Mouse (Mus musculus): ENCODE data around the gene Sgcd.

Gene Sgcd

DNA sequence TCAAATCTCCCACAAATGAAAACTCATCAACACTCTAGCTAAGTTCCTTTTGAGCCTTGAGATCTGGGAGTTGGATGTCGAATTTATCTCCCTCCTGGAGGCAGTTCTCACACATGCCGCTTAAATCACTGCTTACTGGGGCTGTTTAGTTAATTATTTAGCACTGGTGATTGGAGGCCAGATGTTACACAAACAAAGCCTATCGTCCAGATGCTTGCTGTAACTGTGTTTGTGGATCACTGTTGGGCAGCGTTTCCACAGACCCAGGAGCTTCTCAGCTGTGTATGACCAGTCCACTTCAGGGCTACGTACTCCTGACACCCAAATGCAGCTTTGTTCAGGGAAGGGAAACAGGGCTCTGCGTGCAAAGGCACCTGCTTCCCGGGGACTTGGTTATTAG lies 858.8 kb downstream of the Sgcd start:
- DNase-seq, result no peak

DNA sequence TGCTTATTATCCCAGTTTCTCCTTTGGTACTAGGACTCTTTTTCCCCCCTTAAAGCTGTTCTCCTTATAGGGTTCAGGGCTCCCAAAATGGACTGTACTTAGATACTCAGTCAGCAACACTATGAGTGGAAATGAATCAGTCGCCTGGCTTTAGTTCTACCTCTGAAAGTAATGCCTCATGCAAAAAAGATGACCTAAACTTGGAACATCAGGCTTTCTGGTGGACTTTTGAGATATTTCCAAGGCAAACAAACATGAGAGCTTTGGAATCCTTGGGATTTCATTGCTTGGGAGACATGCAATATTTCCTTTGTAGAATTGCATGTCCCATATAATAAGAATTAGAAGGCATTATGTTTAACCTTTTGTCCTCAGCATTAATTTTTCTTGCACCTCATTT lies 859.6 kb downstream of the Sgcd start:
- DNase-seq, result no peak

DNA sequence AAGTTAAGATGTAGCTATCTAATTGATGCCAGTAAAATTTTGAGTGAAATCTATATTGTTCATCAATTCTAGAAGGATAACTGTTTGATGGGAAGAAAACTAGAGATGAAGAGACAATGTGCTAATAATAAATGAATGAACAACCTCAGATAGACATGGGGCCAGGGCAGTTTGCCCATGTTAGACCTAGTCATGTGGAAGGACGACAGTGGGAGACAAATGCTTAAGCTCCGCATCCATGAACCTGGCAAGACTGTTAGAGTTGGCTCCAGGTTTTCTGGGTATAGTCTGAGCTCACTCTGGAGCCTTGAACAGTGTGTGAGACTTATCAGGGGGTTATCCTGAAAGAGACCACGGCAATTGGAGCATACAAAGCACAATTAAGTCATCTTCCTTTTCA lies 860.4 kb downstream of the Sgcd start:
- DNase-seq, result peak; percentile 89 to 90

DNA sequence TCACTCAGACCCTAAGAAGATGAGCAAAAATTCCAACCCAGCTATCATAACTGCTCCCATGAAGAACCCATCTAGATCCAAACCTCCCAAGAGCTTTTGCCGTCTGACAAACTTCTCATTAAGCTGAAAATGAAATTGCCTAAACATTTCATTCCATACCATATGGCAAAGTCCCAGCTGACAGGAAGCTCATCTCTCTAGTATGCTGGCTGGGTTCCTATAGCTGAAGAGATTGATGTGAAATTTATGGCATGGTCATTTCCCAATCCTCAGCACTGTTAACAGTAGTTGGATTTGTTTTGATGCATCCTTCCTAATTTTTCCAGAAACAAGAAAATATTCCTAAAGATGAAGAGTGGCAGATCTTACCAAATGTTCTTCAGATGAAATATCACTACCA lies 867.9 kb downstream of the Sgcd start:
- DNase-seq, result no peak

DNA sequence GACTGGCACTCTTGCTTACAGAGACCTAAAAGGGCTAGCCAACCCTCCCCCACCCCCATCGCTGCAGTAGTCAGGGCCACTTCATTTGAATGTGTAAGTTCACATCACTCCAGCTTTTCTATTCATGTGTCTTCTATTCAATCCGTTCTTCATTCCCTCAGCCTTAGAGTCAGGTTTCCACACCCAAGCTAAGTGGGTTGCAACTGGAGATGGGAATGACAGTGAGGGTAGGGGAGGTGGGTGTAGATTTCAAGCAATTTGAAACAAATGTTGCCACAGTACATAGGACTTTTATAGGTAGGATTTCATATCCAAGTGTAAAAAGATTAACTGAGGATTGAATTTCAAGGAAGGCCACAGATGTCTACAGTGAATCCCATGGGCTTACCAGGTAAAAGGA lies 870.9 kb downstream of the Sgcd start:
- no peak for DNase-seq

DNA sequence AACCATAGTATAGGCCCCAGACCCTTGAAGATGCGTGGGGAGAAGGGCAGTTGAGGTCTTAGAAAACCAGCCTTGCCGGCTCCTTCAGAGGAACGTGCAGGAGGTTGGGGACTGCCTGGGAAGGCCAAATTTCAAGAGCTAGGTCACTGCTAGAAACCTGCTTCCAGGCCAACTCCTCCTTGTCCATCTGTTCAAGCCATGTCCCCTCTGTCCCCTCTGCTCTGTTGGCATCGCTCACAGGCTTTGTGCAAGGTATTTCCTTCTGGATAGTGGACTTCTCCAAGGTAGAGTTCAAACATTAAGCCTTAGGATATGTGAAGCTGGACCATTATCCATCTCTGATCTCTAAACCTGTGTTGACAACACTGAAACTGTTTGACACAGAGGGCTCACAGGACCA lies 874.4 kb downstream of the Sgcd start:
- peak; percentile 61 to 71 for DNase-seq

DNA sequence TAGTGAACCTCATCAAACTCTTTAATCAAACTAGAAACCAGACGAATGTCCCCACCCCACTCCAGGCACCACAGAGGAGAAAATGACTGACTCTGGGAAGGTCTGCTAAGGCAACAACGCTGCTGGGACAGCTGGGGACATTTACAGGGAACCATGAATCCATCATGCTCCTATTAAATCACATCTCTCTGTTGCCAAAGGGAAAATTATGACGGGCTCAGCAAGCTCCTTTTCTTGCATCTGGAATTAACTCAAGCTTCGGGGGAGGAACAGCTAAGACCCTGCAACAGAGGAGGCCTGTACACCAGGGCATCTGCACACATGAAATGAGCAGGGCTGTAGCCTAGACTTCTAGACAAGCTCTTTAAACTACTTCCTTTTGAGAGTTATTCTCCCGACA lies 875.7 kb downstream of the Sgcd start:
- no peak for DNase-seq

DNA sequence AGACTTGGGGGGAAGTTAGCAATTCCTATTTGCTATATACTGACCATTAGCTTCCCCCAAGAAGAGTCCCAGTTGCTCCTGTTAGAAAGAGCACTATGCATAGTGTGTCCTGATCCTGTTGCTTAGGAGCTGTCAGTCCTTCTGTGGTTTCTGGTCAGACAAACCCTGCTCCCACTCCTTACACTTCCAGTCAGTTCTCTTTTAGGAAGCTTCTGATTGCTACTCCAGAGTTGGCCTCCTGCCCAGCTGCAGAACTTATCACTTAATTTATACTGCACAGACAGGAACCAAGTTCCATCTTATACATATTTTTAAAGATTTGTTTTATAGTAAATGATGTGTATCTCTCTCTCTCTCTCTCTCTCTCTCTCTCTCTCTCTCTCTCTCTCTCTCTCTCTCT lies 878.5 kb downstream of the Sgcd start:
- DNase-seq, result no peak

DNA sequence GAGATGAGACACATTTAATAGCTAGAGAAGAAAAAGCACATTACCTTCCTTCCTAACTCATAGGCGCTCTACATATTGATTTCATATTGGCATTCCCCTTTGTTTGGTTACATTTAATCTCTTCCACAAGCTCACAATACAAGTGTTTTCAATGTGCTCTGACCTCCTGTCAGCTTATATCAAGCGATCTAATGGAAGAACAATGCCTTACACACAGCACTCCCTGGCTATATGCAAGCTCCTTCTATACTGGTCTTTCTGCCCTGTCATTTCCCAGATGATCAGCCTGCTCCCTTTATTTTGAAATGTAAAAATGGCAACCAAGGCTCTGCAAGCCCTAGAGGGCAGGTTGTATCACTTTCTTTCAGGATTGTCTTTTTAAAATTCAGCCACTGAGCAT lies 881.1 kb downstream of the Sgcd start:
- no peak for DNase-seq

DNA sequence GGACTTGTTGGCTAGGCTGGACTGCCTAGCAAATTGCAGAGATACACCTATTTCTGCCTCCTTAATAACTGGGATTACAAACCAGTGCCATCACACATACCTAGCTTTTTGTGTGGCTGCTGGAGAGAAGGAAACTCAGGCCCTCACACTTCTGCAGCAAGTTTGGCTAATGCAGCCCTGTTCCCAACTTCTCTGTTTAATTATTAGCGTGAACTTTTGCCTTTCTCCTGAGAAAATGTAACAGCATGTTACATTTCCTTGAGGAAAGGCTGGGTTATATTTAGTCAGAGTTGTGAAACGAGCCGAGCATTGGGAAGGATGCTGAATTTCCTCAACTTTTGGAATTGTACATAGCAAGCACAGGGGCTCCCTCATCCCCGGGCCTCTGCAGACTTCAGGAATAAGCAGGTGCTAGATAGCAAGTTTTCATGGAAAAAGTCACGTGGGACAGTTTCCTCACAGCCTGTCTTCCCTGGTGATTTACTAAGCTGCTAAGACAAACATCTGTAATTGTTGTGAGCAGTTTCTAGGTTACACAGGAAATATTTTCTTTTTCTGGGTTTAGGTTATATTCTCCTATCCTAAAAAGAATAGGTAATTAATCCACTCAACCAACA lies 895.4 kb downstream of the Sgcd start:
- DNase-seq, result no peak

DNA sequence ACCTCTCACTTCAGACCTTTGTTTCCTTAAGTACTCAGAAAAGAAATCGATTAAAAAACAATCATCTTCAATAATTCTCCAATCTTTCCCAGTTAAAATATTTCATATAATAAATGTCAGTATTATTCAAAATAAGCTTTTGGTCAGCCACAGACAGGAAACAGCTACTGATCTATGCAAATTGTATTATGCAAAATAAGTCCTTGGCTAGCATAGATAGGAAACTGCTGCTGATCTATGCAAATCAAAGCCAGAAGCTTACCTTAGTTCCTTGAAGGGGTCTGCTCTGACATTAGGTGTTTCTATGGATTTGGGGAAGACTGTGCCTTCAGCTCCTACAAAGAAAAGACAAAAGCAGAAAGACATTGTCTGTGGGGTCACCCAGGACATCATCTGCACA lies 906.3 kb downstream of the Sgcd start:
- DNase-seq, result no peak

DNA sequence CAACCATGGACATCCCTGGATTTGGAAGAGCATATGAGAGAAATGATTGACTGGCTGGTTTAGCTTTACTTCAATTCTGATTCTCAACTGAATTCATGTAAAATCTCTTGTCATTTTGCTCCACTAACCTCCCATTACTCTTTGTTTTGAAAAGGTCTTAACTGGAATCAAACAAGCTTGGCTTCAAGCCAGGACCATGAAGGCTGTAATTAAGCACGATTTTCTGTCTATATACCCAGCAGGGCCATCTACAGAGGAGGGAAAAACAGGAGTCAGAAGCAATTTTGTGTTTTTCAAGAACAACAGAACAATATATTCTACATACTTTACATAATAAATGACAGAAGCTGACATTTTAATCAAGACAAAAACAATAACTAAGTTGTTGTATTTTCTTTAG lies 915.2 kb downstream of the Sgcd start:
- no peak for DNase-seq

DNA sequence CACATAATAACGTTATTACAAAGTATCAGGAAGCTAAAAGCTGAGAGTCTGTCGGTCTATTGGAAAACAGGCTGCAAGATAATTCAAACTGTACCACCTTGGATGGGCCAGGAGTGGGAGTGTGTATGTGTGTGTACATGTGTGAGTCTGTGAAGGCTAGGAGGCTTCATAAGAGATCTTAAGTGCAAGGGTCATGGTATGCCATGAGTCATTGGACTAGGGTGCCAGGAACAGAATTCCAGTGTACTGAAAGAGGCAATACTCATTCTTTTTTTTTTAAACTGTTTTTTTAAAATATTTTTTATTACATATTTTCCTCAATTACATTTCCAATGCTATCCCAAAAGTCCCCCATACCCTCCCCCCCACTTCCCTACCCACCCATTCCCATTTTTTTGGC lies 917.6 kb downstream of the Sgcd start:
- no peak for DNase-seq

DNA sequence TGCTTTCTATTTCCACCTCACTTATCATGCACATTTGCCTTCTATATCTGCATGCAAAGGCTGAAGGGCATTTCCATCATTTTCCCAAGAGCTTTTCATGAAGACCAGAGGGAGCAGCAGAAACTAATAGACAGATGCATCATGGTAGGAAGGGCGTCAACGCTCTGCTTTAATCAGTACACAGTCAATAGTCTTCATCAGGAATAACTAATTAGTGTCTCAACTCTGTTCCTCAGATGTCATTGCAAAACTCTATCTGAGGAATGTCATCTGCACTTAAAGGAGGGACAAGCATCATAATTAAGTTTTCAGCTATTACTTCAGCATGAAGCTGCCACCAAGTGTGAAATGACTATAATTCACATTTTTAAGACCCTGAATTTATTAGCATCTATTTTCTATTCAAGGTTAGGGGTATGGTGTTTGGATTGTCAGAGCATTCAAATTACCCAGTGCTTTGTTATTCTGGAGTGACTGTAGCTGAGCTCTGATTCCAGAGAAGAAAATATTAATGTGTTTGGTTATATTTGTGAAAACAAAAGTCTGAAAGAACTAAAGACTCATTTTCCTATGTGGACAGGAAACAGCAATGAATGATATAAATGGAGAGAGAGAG lies 918.9 kb downstream of the Sgcd start:
- DNase-seq, result no peak

DNA sequence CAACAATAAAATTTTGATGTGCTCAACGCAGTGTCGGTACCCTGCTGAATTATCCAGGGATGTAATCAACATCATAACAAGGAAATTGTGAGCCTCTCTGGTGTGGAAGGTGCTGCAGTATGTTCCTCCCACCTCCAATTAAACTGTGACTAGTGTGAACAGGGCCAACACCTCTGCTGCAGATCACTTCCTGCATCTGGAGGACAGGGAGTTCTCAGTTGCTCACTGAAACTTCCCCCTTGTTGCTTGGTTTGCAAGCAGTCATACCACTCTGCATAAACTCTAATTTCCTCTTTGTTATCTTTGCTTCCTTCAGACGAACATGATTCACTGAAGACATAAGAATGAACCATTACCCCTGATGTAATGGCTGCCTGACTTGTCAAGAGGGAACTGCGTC lies 925.1 kb downstream of the Sgcd start:
- DNase-seq, result no peak

DNA sequence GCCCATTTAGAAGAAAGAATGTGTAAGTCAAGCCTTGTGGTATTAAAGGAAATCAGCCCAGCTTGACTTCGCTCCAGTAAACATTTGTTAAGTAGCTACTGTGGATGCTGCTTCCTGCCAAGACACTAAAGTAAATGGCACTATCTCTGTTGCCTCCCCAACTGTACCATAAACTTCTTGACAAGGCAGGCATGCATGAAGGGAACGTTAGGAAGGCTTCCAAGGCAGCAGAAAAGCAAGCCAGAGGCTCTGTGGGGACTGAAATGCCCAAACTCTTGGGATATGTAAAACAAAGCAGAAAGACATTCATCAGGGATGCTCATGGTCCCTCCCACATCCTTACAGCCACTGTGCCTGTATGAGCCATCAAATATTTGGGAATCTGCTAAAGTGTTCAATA lies 938.4 kb downstream of the Sgcd start:
- no peak for DNase-seq

DNA sequence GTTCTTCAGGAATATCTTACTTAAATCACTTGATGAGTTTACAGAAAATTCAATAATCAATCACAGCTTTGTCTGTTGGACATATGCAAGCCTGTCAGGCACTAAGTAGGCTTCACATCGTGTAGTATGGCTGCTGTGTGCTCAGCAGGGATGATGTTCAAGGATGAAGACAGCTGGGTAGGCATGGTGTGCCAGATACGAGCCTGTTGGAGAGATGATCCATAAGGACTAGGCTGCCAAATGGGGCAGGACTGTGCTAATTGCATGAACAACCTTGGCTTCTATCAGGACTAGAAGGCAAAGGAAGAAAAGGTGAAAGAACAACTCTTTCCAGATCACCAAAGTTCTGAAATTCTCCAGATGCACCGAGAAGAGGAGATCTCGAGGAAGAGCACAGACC lies 939.0 kb downstream of the Sgcd start:
- DNase-seq, result peak; percentile 3 to 5

DNA sequence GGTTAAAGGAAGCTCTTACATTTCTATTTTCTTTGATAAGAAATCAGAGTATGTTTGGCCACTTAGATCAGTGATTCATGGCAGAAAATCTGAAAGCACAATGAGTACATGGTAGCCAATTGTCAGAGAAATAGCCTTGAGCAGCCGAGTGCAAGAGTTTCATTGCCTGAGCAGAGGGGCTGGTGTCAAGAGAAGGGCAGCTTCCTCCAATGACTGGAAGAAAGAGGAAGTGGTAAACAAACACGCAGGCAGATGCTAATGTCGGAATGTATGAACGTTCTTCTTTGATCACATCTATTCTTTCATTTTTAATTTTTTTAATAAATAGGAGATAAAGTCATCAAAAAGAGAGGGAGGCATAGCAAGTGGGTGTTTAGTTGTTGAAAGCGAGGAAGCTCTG lies 956.5 kb downstream of the Sgcd start:
- DNase-seq, result no peak

DNA sequence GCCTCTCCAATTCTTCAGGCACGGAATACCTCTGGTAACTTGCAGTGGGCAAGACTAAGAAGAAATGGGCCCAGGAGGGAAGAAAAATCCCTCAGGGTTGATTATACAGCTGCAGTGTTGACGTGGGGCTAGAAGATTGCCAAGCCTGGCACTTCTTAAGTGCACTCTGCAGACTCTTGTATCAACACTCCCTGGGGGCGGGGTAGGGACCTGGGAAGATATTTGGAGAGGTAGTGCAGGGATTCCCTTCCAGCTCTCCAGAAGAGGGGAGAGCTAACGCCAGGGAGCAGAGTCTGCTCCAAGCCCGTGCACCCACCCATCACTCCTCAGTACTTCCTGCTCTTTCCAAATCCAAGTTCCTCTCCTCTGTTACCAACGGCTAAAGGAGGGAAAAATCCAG lies 967.9 kb downstream of the Sgcd start:
- DNase-seq, result no peak

DNA sequence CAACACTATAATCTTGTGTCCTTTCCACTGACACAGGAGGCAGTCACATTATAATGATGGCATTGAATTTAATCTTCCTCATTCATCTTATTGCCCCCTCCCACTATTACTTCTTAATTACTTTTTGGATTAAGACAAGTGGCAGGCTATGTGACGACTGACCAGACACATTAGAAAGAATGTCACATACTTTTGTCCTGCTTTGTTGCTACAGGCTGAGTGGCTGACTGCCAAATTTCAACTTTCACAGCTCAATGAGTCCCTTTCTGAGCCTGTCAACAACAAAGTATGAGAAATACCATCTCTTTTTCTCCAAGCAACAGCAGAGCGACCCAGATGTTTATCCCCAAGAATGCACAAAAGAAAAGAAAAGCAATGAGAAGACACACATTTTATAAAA lies 970.6 kb downstream of the Sgcd start:
- DNase-seq, result peak; percentile 12 to 19

DNA sequence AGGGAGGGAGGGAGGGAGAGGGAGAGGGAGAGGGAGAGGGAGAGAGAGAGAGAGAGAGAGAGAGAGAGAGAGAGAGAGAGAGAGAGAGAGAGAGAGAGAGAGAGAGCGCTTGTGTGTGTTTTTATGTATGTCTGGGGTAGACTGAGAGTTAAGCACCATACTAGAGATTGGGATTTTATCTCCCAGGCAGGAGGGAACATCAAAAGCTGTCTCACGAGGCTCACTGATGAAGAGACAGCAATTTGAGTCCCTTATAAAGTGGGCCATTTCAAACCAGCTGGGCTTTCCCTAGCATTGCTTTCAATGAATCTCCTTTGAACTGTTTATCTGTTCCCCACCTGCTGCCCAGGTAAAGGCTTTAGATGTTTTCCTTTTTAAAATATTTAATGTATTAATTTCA lies 973.1 kb downstream of the Sgcd start:
- DNase-seq, result no peak

DNA sequence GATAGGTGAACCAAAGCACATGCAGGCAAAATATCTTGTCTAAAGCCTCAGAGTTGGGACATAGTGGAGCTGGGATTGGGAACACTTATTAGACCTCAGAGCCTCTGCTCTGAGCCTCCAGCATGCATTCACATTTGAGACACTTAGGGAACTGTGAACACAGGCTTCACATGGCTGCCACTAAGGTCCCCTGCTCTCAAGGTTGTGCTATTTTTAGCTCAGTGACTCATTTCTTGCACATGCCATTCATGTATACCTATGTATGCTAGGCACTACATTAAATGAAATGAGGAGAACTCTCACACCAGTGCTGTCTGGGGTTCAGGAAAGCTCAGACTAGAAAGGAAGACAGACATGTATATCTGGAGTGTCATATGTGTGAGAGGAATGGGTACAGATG lies 974.5 kb downstream of the Sgcd start:
- DNase-seq, result no peak

DNA sequence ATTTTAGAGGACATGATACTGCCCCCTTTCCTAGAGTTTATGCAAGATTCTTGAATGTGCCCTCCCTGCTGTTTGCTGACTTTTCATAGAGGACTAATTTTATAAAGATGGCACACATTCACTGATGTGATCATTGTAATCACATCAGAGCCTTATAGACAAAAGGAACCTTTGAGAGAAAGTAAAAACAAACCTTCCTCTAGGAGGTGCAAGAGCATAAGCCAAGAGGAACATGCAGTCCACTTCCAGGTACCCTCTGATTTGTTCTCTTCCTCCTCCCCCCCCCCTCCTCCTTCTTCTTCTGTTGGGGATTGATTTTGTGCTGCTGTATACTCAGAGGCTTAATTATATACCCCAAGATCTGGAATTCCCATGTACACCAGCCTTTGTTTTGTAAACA lies 978.6 kb downstream of the Sgcd start:
- DNase-seq, result no peak

DNA sequence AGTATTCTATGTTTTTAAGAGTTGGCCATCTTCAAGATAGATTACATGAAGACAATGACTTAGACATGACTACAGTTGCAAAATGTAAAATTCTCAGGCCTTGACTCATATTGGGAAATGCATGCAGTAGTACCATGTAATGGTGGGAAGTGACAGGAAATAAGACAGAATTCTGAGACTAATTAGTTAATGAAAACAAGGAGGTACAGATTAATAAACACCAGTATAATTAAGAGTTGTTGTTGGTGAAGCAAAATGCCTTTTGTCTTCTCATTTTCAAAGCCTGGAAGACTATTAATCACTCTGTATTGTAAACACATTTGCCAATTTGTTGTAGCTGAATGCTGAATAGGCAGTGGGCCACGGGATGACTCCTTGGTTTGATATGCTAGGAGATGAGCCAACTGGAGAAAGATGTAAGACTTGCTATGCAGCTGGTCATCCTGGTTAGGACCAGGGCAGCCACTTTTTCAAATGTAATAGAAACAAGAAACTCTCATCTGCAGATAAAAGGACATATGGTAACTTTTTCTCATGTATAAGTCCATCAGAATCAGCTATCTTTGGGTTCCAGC lies 983.4 kb downstream of the Sgcd start:
- DNase-seq, result no peak

DNA sequence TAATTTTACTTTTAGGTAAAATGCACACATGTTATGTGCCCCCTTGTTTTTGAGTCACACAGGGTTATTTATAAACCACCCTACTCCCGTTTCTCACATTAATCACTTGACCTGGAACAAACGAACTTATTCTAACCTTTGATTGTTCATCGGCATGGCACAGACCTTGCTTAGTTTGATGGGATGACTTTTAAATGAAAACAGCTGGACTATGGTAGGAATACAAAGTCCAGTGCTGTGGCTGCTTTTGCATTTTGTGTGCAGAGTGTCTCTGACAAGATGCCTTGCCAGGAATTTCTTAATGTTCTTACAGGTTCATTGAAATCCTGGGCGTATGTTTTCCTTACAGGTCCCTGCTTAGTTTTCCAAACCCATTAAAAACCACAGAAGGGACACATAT lies 1049.5 kb downstream of the Sgcd start:
- DNase-seq, result no peak

All from cerebellum, postnatal 14 days (tissue).